Mouse (Mus musculus) kidney, adult 2 months (tissue): ENCODE measurements around the gene Hormad1.

Experiments
- CTCF ChIP-seq: fragments of 200-500 bp; conservative IDR thresholded peaks from 2 replicates; pipeline ENCODE4 v1.5.1; 2011; ENCODE audit warnings: low read depth, mild to moderate bottlenecking, control low read depth, low read length, moderate library complexity, mixed read lengths; ENCODE audit not compliant: insufficient read depth, insufficient read length
- POLR2A ChIP-seq: fragments of 200-500 bp; IDR thresholded peaks from one replicate; pipeline ENCODE4 v1.6.1; 2011; ENCODE audit warnings: low read depth, low read length, control low read depth

GRCm38 (mm10) chr3:95636072-95636471 lies 76.6 kb downstream of the Hormad1 start:
- TF ChIP-seq POLR2A (no peak), CTCF (no peak)
